Mouse (Mus musculus) stomach, embryonic 14.5 days (tissue): Measurements from ENCODE around the gene Eif1b. TPM values are rescaled to one million over a fixed set of nuclear protein-coding genes. Genes with fewer than 3 reads are reported as not detected.

Experiments
- ATAC-seq: fragments of 200-750 bp; cut with Nextera tagmentation; 2 replicates; pipeline ENCODE4 v1.8.0; 2017; ENCODE audit warnings: low read depth, moderate TSS enrichment; ENCODE audit not compliant: insufficient number of reproducible peaks, insufficient read depth, low FRiP score
- H3K27ac ChIP-seq: fragments of 300-500 bp; sonication (generic); 2 replicates; pipeline ENCODE4 v1.5.1; 2014; ENCODE audit warnings: mild to moderate bottlenecking, low read length, moderate library complexity, mixed read lengths
- H3K27me3 ChIP-seq: fragments of 300-500 bp; sonication (generic); 2 replicates; pipeline ENCODE4 v1.6.1; 2014; ENCODE audit warnings: low read length, control low read depth, mixed read lengths; ENCODE audit not compliant: control insufficient read depth, insufficient read depth
- H3K36me3 ChIP-seq: fragments of 300-500 bp; sonication (generic); 2 replicates; pipeline ENCODE4 v1.6.1; 2014; ENCODE audit warnings: mild to moderate bottlenecking, control low read depth, low read length, moderate library complexity, mixed read lengths; ENCODE audit not compliant: control insufficient read depth, insufficient read depth
- H3K4me1 ChIP-seq: fragments of 300-500 bp; sonication (generic); 2 replicates; pipeline ENCODE4 v1.6.1; 2014; ENCODE audit warnings: low read length, control low read depth, mixed read lengths; ENCODE audit not compliant: control insufficient read depth, insufficient read depth
- H3K4me2 ChIP-seq: fragments of 300-500 bp; sonication (generic); replicated peaks from 2 replicates; pipeline ENCODE4 v1.6.1; 2014; ENCODE audit warnings: low read depth, low read length, control low read depth
- H3K4me3 ChIP-seq: fragments of 300-500 bp; sonication (generic); 2 replicates; pipeline ENCODE4 v1.5.1; 2014; ENCODE audit warnings: low read depth, low read length, control low read depth
- H3K9ac ChIP-seq: fragments of 300-500 bp; sonication (generic); replicated peaks from 2 replicates; pipeline ENCODE4 v1.6.1; 2014; ENCODE audit warnings: low read depth, mild to moderate bottlenecking, control low read depth, low read length, moderate library complexity, mixed read lengths
- H3K9me3 ChIP-seq: fragments of 300-500 bp; sonication (generic); 2 replicates; pipeline ENCODE4 v1.6.1; 2016; ENCODE audit warnings: low read depth, low read length, control low read depth; ENCODE audit not compliant: control insufficient read depth
- WGBS: fragments of 180-500 bp; shearing (Covaris S2); extraction: QIAGEN DNeasy Blood & Tissue Kit; methylation state at CpG from one replicate; pipeline ENCODE4 v1.1.7; 2014; 5-methylcytosine and 5-hydroxymethylcytosine counted together
- polyA plus RNA-seq: library from polyadenylated mRNA; unstranded; fragments of >200 nt; fragmentation: Nextera tagmentation; extraction: Ambion mirVana; gene quantifications from 2 replicates; pipeline ENCODE4 v1.2.1, GENCODE M21; 2014

The Eif1b gene
- polyA plus RNA-seq: 178 and 187 TPM in 2 replicates

GRCm38 (mm10) chr9:120492010-120492399 is at the start of gene Eif1b:
TSS of gene Eif1b (plus strand) at chr9:120492232.
- peak; percentile 20; the same call in 1 of the 2 replicates for ATAC-seq
- Histone ChIP-seq H3K27me3 (no peaks in the 10 kb centered on the region), H3K4me1 (peaks cover 9% of the 10 kb centered on the region; the same call in 1 of the 2 replicates), H3K9me3 (no peaks in the 10 kb centered on the region), H3K27ac (peak within 1 kb of the TSS; percentile 83), H3K36me3 (peaks cover 21% of the 10 kb centered on the region), H3K4me2 (peak within 1 kb of the TSS; percentile 71), H3K9ac (peak within 1 kb of the TSS; percentile 95), H3K4me3 (peak within 1 kb of the TSS; percentile 96)
- 2% methylated on average over 18 of the region's 19 CpGs for WGBS

GRCm38 (mm10) chr9:120444642-120445041 is 47.4 kb upstream of the Eif1b start:
- Histone ChIP-seq H3K4me2 (no peak overlapping the region), H3K9ac (no peak overlapping the region), H3K27ac (no peak overlapping the region), H3K4me3 (no peak overlapping the region), H3K4me1 (no peaks in the 10 kb centered on the region), H3K27me3 (no peaks in the 10 kb centered on the region), H3K36me3 (no peaks in the 10 kb centered on the region), H3K9me3 (no peaks in the 10 kb centered on the region)
- WGBS: 76% methylated on average over 9 of the region's 9 CpGs
- no peak for ATAC-seq

GRCm38 (mm10) chr9:120449696-120450329 is 42.2 kb upstream of the Eif1b start:
- H3K4me1 ChIP-seq: no peaks in the 10 kb centered on the region
- H3K27me3 ChIP-seq: no peaks in the 10 kb centered on the region
- ATAC-seq: no peak
- 80% methylated on average over 6 of the region's 6 CpGs for WGBS
- H3K9me3 ChIP-seq: no peaks in the 10 kb centered on the region
- H3K27ac ChIP-seq: no peak overlapping the region
- H3K36me3 ChIP-seq: no peaks in the 10 kb centered on the region
- no peak overlapping the region for H3K4me2 ChIP-seq
- no peak overlapping the region for H3K4me3 ChIP-seq
- H3K9ac ChIP-seq: no peak overlapping the region

DNA sequence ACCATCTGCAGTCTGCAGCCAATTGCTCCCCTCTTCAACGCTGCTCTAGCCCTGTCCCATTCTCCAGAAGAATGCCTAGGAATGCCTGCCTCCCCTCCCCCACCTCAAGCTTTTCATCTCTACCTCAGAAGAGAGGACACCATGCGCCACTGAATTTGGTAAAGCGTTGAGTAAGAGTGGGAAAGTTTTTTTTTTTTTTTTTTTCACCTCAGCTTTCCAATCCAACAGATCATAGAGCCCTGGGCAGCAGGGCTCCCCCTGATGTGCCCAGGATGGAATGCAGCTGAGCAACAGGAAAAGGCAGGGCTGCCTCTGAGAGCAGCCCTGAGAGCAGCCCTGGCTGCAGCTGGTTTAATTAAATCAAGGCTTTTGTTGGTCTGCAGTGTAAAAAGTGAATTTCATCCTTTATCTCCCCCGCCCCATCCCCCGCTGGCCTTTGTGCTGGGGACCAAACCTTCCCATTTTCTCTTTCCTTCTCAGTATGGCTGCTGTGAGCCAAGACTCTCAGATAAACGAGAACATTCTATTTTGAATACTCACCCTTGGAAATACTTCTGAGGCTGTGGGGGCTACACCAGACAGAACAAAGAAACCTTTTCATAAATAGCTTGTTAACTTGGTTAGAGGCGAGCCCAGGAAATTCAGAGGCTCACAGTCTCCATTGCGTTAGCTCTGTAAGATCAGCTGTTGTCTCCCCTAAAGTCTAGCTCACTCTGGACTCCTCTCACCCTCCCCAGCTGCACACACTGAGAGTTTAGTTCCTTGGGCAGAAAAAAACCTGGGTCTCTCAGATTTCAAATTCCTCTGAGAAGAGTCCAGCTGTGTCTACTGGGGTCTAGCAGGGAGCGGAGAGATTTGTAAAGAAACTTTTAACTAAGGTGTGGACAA is 36.0 kb upstream of the Eif1b start:
- H3K9me3 ChIP-seq: no peaks in the 10 kb centered on the region
- no peak overlapping the region for H3K4me3 ChIP-seq
- no peak overlapping the region for H3K4me2 ChIP-seq
- peak; percentile 46; the same call in 1 of the 2 replicates for ATAC-seq
- H3K27ac ChIP-seq: peak overlapping the region; percentile 74
- H3K9ac ChIP-seq: no peak overlapping the region
- H3K36me3 ChIP-seq: no peaks in the 10 kb centered on the region
- 0 out of 2 replicates have a peak, but pooled peaks cover 7% of the 10 kb centered on the region for H3K4me1 ChIP-seq
- WGBS: 26% methylated on average over 9 of the region's 9 CpGs
- no peaks in the 10 kb centered on the region for H3K27me3 ChIP-seq

- Histone ChIP-seq H3K4me2 (no peak overlapping the region), H3K27ac (no peak overlapping the region), H3K9me3 (no peaks in the 10 kb centered on the region), H3K4me3 (no peak overlapping the region), H3K27me3 (no peaks in the 10 kb centered on the region), H3K4me1 (no peaks in the 10 kb centered on the region), H3K36me3 (no peaks in the 10 kb centered on the region), H3K9ac (no peak overlapping the region)
- no peak for ATAC-seq
- 91% methylated on average over 1 of the region's 1 CpGs for WGBS
Observed at GRCm38 (mm10) chr9:120470431-120470830, 21.6 kb upstream of the Eif1b start.

DNA sequence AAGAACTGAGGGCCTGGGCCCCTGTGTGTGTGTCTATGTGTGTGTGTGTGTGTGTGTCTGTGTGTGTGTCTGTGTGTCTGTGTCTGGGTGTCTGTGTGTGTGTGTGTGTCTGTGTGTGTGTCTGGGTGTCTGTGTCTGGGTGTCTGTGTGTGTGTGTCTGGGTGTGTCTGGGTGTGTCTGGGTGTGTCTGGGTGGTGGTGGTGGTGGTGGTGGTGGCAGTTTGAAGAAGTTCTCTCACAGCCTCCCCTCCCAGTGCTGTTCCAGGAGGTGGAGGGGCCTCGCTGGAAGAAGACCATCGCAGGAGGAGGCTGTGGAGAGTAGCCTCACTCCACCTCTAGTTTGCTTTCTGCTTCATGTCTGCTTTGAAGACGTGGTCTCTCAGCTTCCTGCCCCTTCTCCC is 10.4 kb upstream of the Eif1b start:
- 68% methylated on average over 3 of the region's 3 CpGs for WGBS
- H3K9ac ChIP-seq: no peak overlapping the region
- ATAC-seq: no peak
- H3K36me3 ChIP-seq: no peaks in the 10 kb centered on the region
- H3K27me3 ChIP-seq: no peaks in the 10 kb centered on the region
- no peak overlapping the region for H3K4me3 ChIP-seq
- H3K4me2 ChIP-seq: no peak overlapping the region
- H3K9me3 ChIP-seq: no peaks in the 10 kb centered on the region
- peaks cover 6% of the 10 kb centered on the region; the same call in 1 of the 2 replicates for H3K4me1 ChIP-seq
- no peak overlapping the region for H3K27ac ChIP-seq

DNA sequence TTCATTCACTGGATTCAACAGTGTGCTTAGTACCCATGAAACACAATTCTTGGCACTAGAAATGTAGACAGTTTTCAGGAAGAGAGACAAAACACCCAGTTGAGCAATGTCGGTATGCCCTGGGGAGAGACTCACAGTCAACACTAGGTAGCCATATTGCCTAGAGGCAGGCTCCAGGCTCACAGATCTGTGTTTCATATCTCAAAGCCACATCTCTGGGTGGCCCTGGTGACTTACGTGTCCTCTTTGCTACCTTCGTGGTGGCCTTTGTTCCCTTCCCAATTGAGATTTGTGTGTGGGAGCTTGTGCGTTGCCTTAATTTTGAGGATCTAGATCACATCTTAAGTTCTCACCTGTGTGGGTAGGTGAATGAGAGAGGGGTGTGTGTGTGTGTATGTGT is 9.7 kb upstream of the Eif1b start:
- Histone ChIP-seq H3K27me3 (no peaks in the 10 kb centered on the region), H3K4me3 (no peak overlapping the region), H3K9me3 (no peaks in the 10 kb centered on the region), H3K4me1 (peaks cover 6% of the 10 kb centered on the region; the same call in 1 of the 2 replicates), H3K27ac (no peak overlapping the region), H3K9ac (no peak overlapping the region), H3K4me2 (no peak overlapping the region), H3K36me3 (no peaks in the 10 kb centered on the region)
- WGBS: 93% methylated on average over 4 of the region's 4 CpGs
- no peak for ATAC-seq

DNA sequence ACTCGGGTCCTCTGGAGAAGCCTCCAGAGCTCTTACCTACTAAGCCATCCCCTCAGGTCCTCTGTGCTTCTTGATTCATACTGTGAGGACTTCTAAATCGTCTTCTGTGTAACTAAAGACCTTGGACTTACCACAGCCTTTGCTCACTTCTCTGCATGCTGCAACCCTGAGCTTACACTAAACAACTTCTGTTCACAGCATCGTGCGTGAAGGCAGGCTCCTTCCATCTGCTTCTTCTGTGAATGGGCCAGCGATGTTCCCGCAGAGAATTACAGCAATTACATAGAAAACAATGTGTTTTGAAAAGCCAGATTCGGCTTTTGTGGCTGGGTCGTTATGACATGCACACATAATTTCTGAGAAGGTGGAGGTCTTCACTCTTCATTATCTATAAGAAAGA is 8.9 kb upstream of the Eif1b start:
- ATAC-seq: no peak

More for the DNA sequence above, 8.9 kb upstream of the Eif1b start:
- Histone ChIP-seq H3K27me3 (no peaks in the 10 kb centered on the region), H3K4me3 (no peak overlapping the region), H3K27ac (no peak overlapping the region), H3K4me2 (no peak overlapping the region), H3K9ac (no peak overlapping the region), H3K4me1 (peaks cover 3% of the 10 kb centered on the region; the same call in 1 of the 2 replicates), H3K36me3 (no peaks in the 10 kb centered on the region), H3K9me3 (no peaks in the 10 kb centered on the region)
- WGBS: 81% methylated on average over 8 of the region's 8 CpGs
